Mouse (Mus musculus) hindbrain, embryonic 15.5 days (tissue): ENCODE results near the gene Dnajc10. TPM values are rescaled to one million over a fixed set of nuclear protein-coding genes. Genes with fewer than 3 reads are reported as not detected.

ENCODE experiments used
- polyA plus RNA-seq: library from polyadenylated mRNA; unstranded; fragments of >200 nt; fragmentation: Nextera tagmentation; extraction: Ambion mirVana; gene quantifications from 2 replicates; pipeline ENCODE4 v1.2.1, GENCODE M21; 2015

Gene Dnajc10
- polyA plus RNA-seq, 1 experiment from 2014 or later, result 65.1 TPM

Other genes with a start within 250 kb of the Dnajc10 start
- 9.0 and 9.4 TPM in 2 replicates for gene Pde1a, start 186.0 kb upstream of the Dnajc10 start, polyA plus RNA-seq
- gene Prdx6b, start 23.0 kb upstream of the Dnajc10 start, polyA plus RNA-seq, result not detected in 2 replicates
- 12.8 and 18.5 TPM in 2 replicates for gene Frzb, start 132.2 kb downstream of the Dnajc10 start, polyA plus RNA-seq